Mouse (Mus musculus) NIH3T3 (cell line): ENCODE results near the gene Flvcr2.

Experiments
- DNase-seq: peaks from one replicate; pipeline ENCODE4 v3.0.0-alpha.2; 2012; ENCODE audit warnings: low read depth

Flvcr2 gene

GRCm38 (mm10) chr12:85859511-85860189, 113.3 kb downstream of the Flvcr2 start:
- DNase-seq = peak; percentile 82

GRCm38 (mm10) chr12:85862514-85862913, 116.2 kb downstream of the Flvcr2 start:
- DNase-seq = peak; percentile 28
